In the genomic region with DNA sequence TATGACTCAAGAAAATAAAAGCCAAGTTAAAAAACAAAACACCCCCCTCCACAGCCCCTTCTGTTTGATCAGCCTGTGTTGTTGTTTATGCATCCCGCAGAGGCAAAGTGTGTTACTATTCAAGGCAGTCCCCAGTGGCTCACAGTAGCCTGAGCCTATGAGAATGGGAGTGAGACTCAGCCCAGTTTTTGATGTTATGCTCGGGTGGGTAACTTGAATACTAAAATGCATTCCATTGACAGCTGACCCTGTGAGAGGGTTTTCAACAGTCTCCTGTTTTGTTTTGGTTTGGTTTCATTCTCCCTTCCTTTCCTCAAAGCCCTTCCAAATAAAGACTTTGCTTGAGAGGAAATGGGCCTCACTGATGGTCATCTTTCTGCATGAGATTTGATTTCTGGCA, we compare ENCODE assay signal across 10 mouse cellular contexts. TPM values are rescaled to one million over a fixed set of nuclear protein-coding genes. Genes with fewer than 3 reads are reported as not detected.
DNase-seq lines count a peak whose midpoint lies in the region; ATAC-seq and TF ChIP-seq lines count a peak whose summit lies in the region.
"Had no signal": no experiment of that assay in that cellular context is flagged by ENCODE, and none has a peak within 500 bp of the region (broad histone marks: within the 10 kb centered on the region; RNA-seq: fewer than 3 reads in every experiment).

No protein-coding gene starts in this region.

- no peak for TF ChIP-seq POLR2A in myocyte (IDR thresholded peaks at IDR 0.05; ENCODE audit: insufficient read length, low read depth)
- TF ChIP-seq POLR2A in thymus, adult 2 months (IDR thresholded peaks at IDR 0.05; ENCODE audit: control insufficient read depth, extremely low read depth, insufficient read depth, low read length, poor library complexity) = no peak

- H3K4me1 ChIP-seq in embryonic facial prominence, embryonic 11.5 days (ENCODE audit: control insufficient read depth, insufficient read depth, low read length) = no peaks in the 10 kb centered on the region
- peaks cover 30% of the 10 kb centered on the region for H3K4me1 ChIP-seq in hindbrain, embryonic 12.5 days
- no peaks in the 10 kb centered on the region for H3K4me1 ChIP-seq in thymus, adult 2 months (replicated peaks; ENCODE audit: control insufficient read depth, insufficient read depth, low read length)
- no peaks in the 10 kb centered on the region for H3K4me1 ChIP-seq in liver, embryonic 11.5 days (replicated peaks; ENCODE audit: control insufficient read depth, insufficient read depth, low read length)

- no peak for TF ChIP-seq CTCF in left cerebral cortex, adult 2 months (IDR thresholded peaks at IDR 0.05)
- no peak for TF ChIP-seq CTCF in thymus, adult 2 months (IDR thresholded peaks at IDR 0.05; ENCODE audit: borderline replicate concordance, control insufficient read depth, extremely low read depth, insufficient read depth, low read length, poor library complexity)

- H3K27ac ChIP-seq in left cerebral cortex, adult 2 months = no peak overlapping the region; the same call in 1 of the 2 replicates
- H3K27ac ChIP-seq in embryonic facial prominence, embryonic 11.5 days (replicated peaks; ENCODE audit: low read depth, low read length) = no peak overlapping the region
- H3K27ac ChIP-seq in hindbrain, embryonic 12.5 days = no peak overlapping the region
- no peak overlapping the region for H3K27ac ChIP-seq in thymus, adult 2 months (ENCODE audit: control insufficient read depth, insufficient read depth, low read length)
- H3K27ac ChIP-seq in liver, embryonic 11.5 days (ENCODE audit: low read depth, low read length) = no peak overlapping the region

- H3K9ac ChIP-seq in embryonic facial prominence, embryonic 11.5 days (replicated peaks; ENCODE audit: low read length) = no peak overlapping the region
- H3K9ac ChIP-seq in hindbrain, embryonic 12.5 days = no peak overlapping the region
- no peak overlapping the region for H3K9ac ChIP-seq in liver, embryonic 11.5 days (ENCODE audit: low read depth, low read length)

- no peaks in the 10 kb centered on the region for H3K9me3 ChIP-seq in embryonic facial prominence, embryonic 11.5 days (replicated peaks; ENCODE audit: control insufficient read depth, low read length)
- no peaks in the 10 kb centered on the region for H3K9me3 ChIP-seq in hindbrain, embryonic 12.5 days (replicated peaks)
- no peaks in the 10 kb centered on the region for H3K9me3 ChIP-seq in liver, embryonic 11.5 days (ENCODE audit: control insufficient read depth, low read length)

- peak; percentile 35 to 44 for DNase-seq in left cerebral cortex, postnatal 10 days (ENCODE audit: extremely low spot score in 1 of 2, low spot score in 2 of 2)
- DNase-seq in left cerebral cortex, adult 2 months (ENCODE audit: extremely low spot score in 1 of 2, low spot score in 2 of 2) = no peak
- DNase-seq in embryonic facial prominence, embryonic 11.5 days (ENCODE audit: low spot score) = peak; percentile 32
- DNase-seq in thymus, adult 2 months = no peak
- no peak for DNase-seq in liver, embryonic 11.5 days (ENCODE audit: low spot score)
- DNase-seq in cerebellum, adult 8-10 months = no peak

- H3K4me3 ChIP-seq in left cerebral cortex, adult 2 months = no peak overlapping the region
- H3K4me3 ChIP-seq in embryonic facial prominence, embryonic 11.5 days (ENCODE audit: low read depth, low read length) = no peak overlapping the region
- no peak overlapping the region for H3K4me3 ChIP-seq in hindbrain, embryonic 12.5 days
- H3K4me3 ChIP-seq in myocyte = no peak overlapping the region
- no peak overlapping the region for H3K4me3 ChIP-seq in thymus, adult 2 months (ENCODE audit: control insufficient read depth, insufficient read depth, low read length)
- H3K4me3 ChIP-seq in liver, embryonic 11.5 days (ENCODE audit: low read depth, low read length) = no peak overlapping the region

- H3K36me3 ChIP-seq in embryonic facial prominence, embryonic 11.5 days (replicated peaks; ENCODE audit: control insufficient read depth, insufficient read depth, low read depth, low read length) = no peaks in the 10 kb centered on the region
- no peaks in the 10 kb centered on the region for H3K36me3 ChIP-seq in hindbrain, embryonic 12.5 days
- no peaks in the 10 kb centered on the region for H3K36me3 ChIP-seq in myocyte (ENCODE audit: control insufficient read depth, insufficient read depth)
- H3K36me3 ChIP-seq in thymus, adult 2 months (ENCODE audit: control insufficient read depth, insufficient read depth, low read length) = no peaks in the 10 kb centered on the region
- H3K36me3 ChIP-seq in liver, embryonic 11.5 days (ENCODE audit: control insufficient read depth, insufficient read depth, low read length) = no peaks in the 10 kb centered on the region

- no peak for ATAC-seq in embryonic facial prominence, embryonic 11.5 days (replicated peaks; ENCODE audit: insufficient number of reproducible peaks, low FRiP score, low TSS enrichment, low read depth)
- ATAC-seq in hindbrain, embryonic 12.5 days (ENCODE audit: low FRiP score) = peak; percentile 89
- no peak for ATAC-seq in liver, embryonic 11.5 days (replicated peaks; ENCODE audit: low FRiP score)

- no peaks in the 10 kb centered on the region for H3K27me3 ChIP-seq in embryonic facial prominence, embryonic 11.5 days (ENCODE audit: control insufficient read depth, insufficient read depth, low read length)
- H3K27me3 ChIP-seq in hindbrain, embryonic 12.5 days = no peaks in the 10 kb centered on the region
- no peaks in the 10 kb centered on the region for H3K27me3 ChIP-seq in myocyte (ENCODE audit: control insufficient read depth, insufficient read depth, insufficient read length)
- no peaks in the 10 kb centered on the region for H3K27me3 ChIP-seq in thymus, adult 2 months (ENCODE audit: control insufficient read depth, insufficient read depth, low read length)
- H3K27me3 ChIP-seq in liver, embryonic 11.5 days (replicated peaks; ENCODE audit: control insufficient read depth, insufficient read depth, low read length) = 0 out of 2 replicates have a peak, but pooled peaks cover 3% of the 10 kb centered on the region

- intact Hi-C loops in left cerebral cortex, postnatal 10 days (cut with DNase I) = loop anchor here (10.0 kb wide), 1 partner anchor 126 kb away; no protein-coding TSS in a partner anchor
- intact Hi-C loops in left cerebral cortex, adult 2 months (cut with DNase I) = loop anchor here (10.0 kb wide), 2 partner anchors 336 to 496 kb away; no protein-coding TSS in a partner anchor

- H3K4me2 ChIP-seq in embryonic facial prominence, embryonic 11.5 days (ENCODE audit: low read depth, low read length) = no peak overlapping the region
- no peak overlapping the region; the same call in 1 of the 2 replicates for H3K4me2 ChIP-seq in hindbrain, embryonic 12.5 days (replicated peaks)
- peak overlapping the region; percentile 36 for H3K4me2 ChIP-seq in myocyte (ENCODE audit: low read depth)
- no peak overlapping the region for H3K4me2 ChIP-seq in liver, embryonic 11.5 days

- H3ac ChIP-seq in myocyte (ENCODE audit: control insufficient read depth, insufficient read length) = no peak overlapping the region

- 14% methylated on average over 2 of the region's 2 CpGs for WGBS in embryonic facial prominence, embryonic 11.5 days
- 3% methylated on average over 2 of the region's 2 CpGs for WGBS in hindbrain, embryonic 12.5 days
- WGBS in thymus, adult 2 months = 77% methylated on average over 2 of the region's 2 CpGs
- WGBS in liver, embryonic 11.5 days = 63% methylated on average over 2 of the region's 2 CpGs

- peaks cover 98% of the 10 kb centered on the region for H3K79me2 ChIP-seq in myocyte (ENCODE audit: control insufficient read depth, insufficient read depth)

TF ChIP-seq in myocyte, 11 proteins besides CTCF, POLR2A, EP300 and RAD21:
- no peak for TF ChIP-seq POLR2AphosphoS2 (IDR thresholded peaks at IDR 0.05; ENCODE audit: insufficient read length, low read depth)
- no peak for TF ChIP-seq TCF12 (IDR thresholded peaks at IDR 0.05; ENCODE audit: insufficient read depth, poor library complexity, severe bottlenecking)
- no peak for TF ChIP-seq MYOD1 (IDR thresholded peaks at IDR 0.05; ENCODE audit: control insufficient read depth in 1 of 3, insufficient read length in 2 of 3, low read depth in 2 of 3)
- TF ChIP-seq USF1 (IDR thresholded peaks at IDR 0.05; ENCODE audit: low read depth) = no peak
- TF ChIP-seq MAX (IDR thresholded peaks at IDR 0.05; ENCODE audit: low read depth) = no peak
- TF ChIP-seq CEBPB (IDR thresholded peaks at IDR 0.05; ENCODE audit: insufficient read depth, poor library complexity, severe bottlenecking) = no peak
- TF ChIP-seq TCF3 (IDR thresholded peaks at IDR 0.05; ENCODE audit: insufficient read length, low read depth) = no peak
- no peak for TF ChIP-seq REST (IDR thresholded peaks at IDR 0.05; ENCODE audit: insufficient read depth, insufficient read length)
- TF ChIP-seq MYOG (IDR thresholded peaks at IDR 0.05; ENCODE audit: control insufficient read depth in 1 of 3, insufficient read depth in 1 of 3, insufficient read length in 2 of 3, low read depth in 2 of 3) = no peak
- TF ChIP-seq SRF (IDR thresholded peaks at IDR 0.05; ENCODE audit: control insufficient read depth, insufficient read length, low read depth) = no peak
- TF ChIP-seq E2F4 (IDR thresholded peaks at IDR 0.05; ENCODE audit: insufficient read depth) = no peak

RNA-seq across cellular contexts. Expression of gene Adgrl3, which starts 8.9 kb away (rescaled TPM):
- 100 to 1,000 TPM; 218 to 221 TPM for total RNA-seq in left cerebral cortex, postnatal 10 days (2021)
- total RNA-seq in left cerebral cortex, adult 2 months (2021) = 100 to 1,000 TPM; 219 to 231 TPM
- polyA plus RNA-seq in embryonic facial prominence, embryonic 11.5 days (2014; fragmentation: Nextera tagmentation; extraction: Ambion mirVana) = 18.8 and 21.1 TPM in 2 replicates
- polyA plus RNA-seq in hindbrain, embryonic 12.5 days (2016; fragmentation: Nextera tagmentation; extraction: Ambion mirVana) = 49.4 and 54.9 TPM in 2 replicates
- polyA plus RNA-seq in myocyte (2012; fragmentation: generic; extraction: Trizol) = 15.8 TPM
- 0.59 and 0.62 TPM in 2 replicates for polyA plus RNA-seq in thymus, adult 2 months (2012; rRNA removed)
- polyA plus RNA-seq in liver, embryonic 11.5 days (2014; fragmentation: Nextera tagmentation; extraction: Ambion mirVana) = 7.4 and 9.1 TPM in 2 replicates
- total RNA-seq: hematopoietic stem cell, adult 5-6 weeks; megakaryocyte progenitor cell, adult 5-6 weeks had no signal

Comparison
In these comparisons a context has a peak if more than half of its experiments do, and no peak if none do; other contexts are left out.
1. DNase-seq: peak in left cerebral cortex, postnatal 10 days (2 of 2) and embryonic facial prominence, embryonic 11.5 days (single experiment); none in left cerebral cortex, adult 2 months (0 of 2), thymus, adult 2 months (single experiment), liver, embryonic 11.5 days (single experiment) and cerebellum, adult 8-10 months (single experiment).